Mouse (Mus musculus) CH12.LX (cell line): Measurements from ENCODE around the gene Grip1.

ENCODE experiments used
- HCFC1 ChIP-seq: IDR thresholded peaks from 2 replicates; pipeline ENCODE4 v1.6.1; 2012; ENCODE audit warnings: low read depth, mild to moderate bottlenecking, inconsistent platforms, low read length, improper control_type of control experiment
- MYC ChIP-seq: IDR thresholded peaks from 2 replicates; pipeline ENCODE4 v1.6.1; 2011; ENCODE audit warnings: low read depth, mild to moderate bottlenecking, improper control_type of control experiment, low read length
- NRF1 ChIP-seq: IDR thresholded peaks from 2 replicates; pipeline ENCODE4 v1.6.1; 2014; ENCODE audit warnings: low read depth, mild to moderate bottlenecking, inconsistent platforms, low read length, improper control_type of control experiment, moderate library complexity
- POLR2A ChIP-seq: IDR thresholded peaks from 2 replicates; pipeline ENCODE4 v1.6.1; 2011; ENCODE audit warnings: low read depth, mild to moderate bottlenecking, improper control_type of control experiment, low read length
- SIN3A ChIP-seq: IDR thresholded peaks from 2 replicates; pipeline ENCODE4 v1.6.1; 2012; ENCODE audit warnings: low read length, improper control_type of control experiment, inconsistent platforms
- ZNF384 ChIP-seq: IDR thresholded peaks from 2 replicates; pipeline ENCODE4 v1.6.1; 2012; ENCODE audit warnings: low read depth, low read length, improper control_type of control experiment, inconsistent platforms

DNA sequence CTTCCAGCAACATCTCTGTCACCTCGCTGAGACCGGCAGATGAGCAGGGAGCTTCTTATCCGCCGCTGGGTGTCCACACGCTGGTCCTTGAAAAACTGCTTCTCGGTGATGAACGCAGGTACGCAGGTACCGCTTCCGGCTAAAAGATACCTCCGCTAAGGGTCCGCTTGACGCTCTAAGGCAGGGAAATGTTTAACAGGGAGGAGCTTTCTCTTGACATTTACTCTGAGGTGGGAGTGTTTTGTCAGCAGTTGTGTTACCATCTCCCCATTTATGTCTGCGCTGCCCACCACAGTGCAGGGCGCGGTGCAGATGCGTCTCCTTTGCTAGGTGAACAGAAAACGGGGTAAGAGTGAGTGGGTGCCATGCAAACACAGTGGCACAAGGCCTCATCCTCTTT lies 14.3 kb downstream of the Grip1 start:
- TF ChIP-seq POLR2A (no peak), SIN3A (no peak), MYC (no peak), HCFC1 (no peak), ZNF384 (no peak), NRF1 (no peak)
